Mouse (Mus musculus) myocyte (in vitro differentiated cells): Measurements from ENCODE around the gene Emg1. TPM values are rescaled to one million over a fixed set of nuclear protein-coding genes. Genes with fewer than 3 reads are reported as not detected.

ENCODE experiments used
- H3K27me3 ChIP-seq: one replicate; pipeline ENCODE4 v1.6.1; 2011; ENCODE audit not compliant: control insufficient read depth, insufficient read depth, insufficient read length
- H3K36me3 ChIP-seq: one replicate; pipeline ENCODE4 v1.6.1; 2011; ENCODE audit not compliant: control insufficient read depth, insufficient read depth
- H3K4me2 ChIP-seq: one replicate; pipeline ENCODE4 v1.6.1; 2011; ENCODE audit warnings: low read depth, control low read depth
- H3K4me3 ChIP-seq: one replicate; pipeline ENCODE4 v1.5.1; 2011; ENCODE audit warnings: mild to moderate bottlenecking, control low read depth, moderate library complexity
- H3K79me2 ChIP-seq: one replicate; pipeline ENCODE4 v1.6.1; 2011; ENCODE audit not compliant: control insufficient read depth, insufficient read depth
- H3ac ChIP-seq: one replicate; pipeline ENCODE4 v1.6.1; 2011; ENCODE audit not compliant: control insufficient read depth, insufficient read length
- CEBPB ChIP-seq: IDR thresholded peaks from 2 replicates; pipeline ENCODE4 v1.6.1; 2011; ENCODE audit warnings: mild to moderate bottlenecking, moderate library complexity; ENCODE audit not compliant: poor library complexity, insufficient read depth, severe bottlenecking
- E2F4 ChIP-seq: IDR thresholded peaks from one replicate; pipeline ENCODE4 v1.6.1; 2011; ENCODE audit warnings: mild to moderate bottlenecking, control low read depth, moderate library complexity; ENCODE audit not compliant: insufficient read depth
- MAX ChIP-seq: IDR thresholded peaks from one replicate; pipeline ENCODE4 v1.6.1; 2011; ENCODE audit warnings: low read depth, mild to moderate bottlenecking, control low read depth
- MYOD1 ChIP-seq, 3 experiments: IDR thresholded peaks; one replicate each; pipeline ENCODE4 v1.6.1; 2011; ENCODE audit warnings: control low read depth in 2 of 3, low read depth in 2 of 3, mild to moderate bottlenecking in 2 of 3, moderate library complexity in 1 of 3; ENCODE audit not compliant: insufficient read length in 2 of 3, control insufficient read depth in 1 of 3
- MYOG ChIP-seq, 3 experiments: IDR thresholded peaks; one replicate each; pipeline ENCODE4 v1.6.1; 2011; ENCODE audit warnings: control low read depth in 2 of 3, low read depth in 2 of 3, mild to moderate bottlenecking in 2 of 3; ENCODE audit not compliant: insufficient read length in 2 of 3, control insufficient read depth in 1 of 3, insufficient read depth in 1 of 3
- POLR2A ChIP-seq: IDR thresholded peaks from one replicate; pipeline ENCODE4 v1.6.1; 2011; ENCODE audit warnings: low read depth, mild to moderate bottlenecking, control low read depth, moderate library complexity; ENCODE audit not compliant: insufficient read length
- POLR2AphosphoS2 ChIP-seq: IDR thresholded peaks from one replicate; pipeline ENCODE4 v1.6.1; 2011; ENCODE audit warnings: low read depth, control low read depth; ENCODE audit not compliant: insufficient read length
- REST ChIP-seq: IDR thresholded peaks from one replicate; pipeline ENCODE4 v1.6.1; 2011; ENCODE audit warnings: mild to moderate bottlenecking, control low read depth, moderate library complexity; ENCODE audit not compliant: insufficient read depth, insufficient read length
- SRF ChIP-seq: IDR thresholded peaks from one replicate; pipeline ENCODE4 v1.6.1; 2011; ENCODE audit warnings: low read depth; ENCODE audit not compliant: control insufficient read depth, insufficient read length
- TCF12 ChIP-seq: IDR thresholded peaks from one replicate; pipeline ENCODE4 v1.6.1; 2011; ENCODE audit warnings: mild to moderate bottlenecking, control low read depth; ENCODE audit not compliant: poor library complexity, insufficient read depth, severe bottlenecking
- TCF3 ChIP-seq: IDR thresholded peaks from one replicate; pipeline ENCODE4 v1.6.1; 2011; ENCODE audit warnings: low read depth, control low read depth; ENCODE audit not compliant: insufficient read length
- USF1 ChIP-seq: IDR thresholded peaks from one replicate; pipeline ENCODE4 v1.6.1; 2011; ENCODE audit warnings: low read depth, mild to moderate bottlenecking, control low read depth, moderate library complexity
- polyA plus RNA-seq: library from polyadenylated mRNA; unstranded; fragments of >200 nt; fragmentation: generic; extraction: Trizol; gene quantifications from one replicate; pipeline ENCODE4 v1.2.1, GENCODE M21; 2012; ENCODE audit warnings: missing spikeins

The Emg1 gene
- polyA plus RNA-seq, 1 experiment, result 103 TPM

GRCm38 (mm10) chr6:124756652-124757350, 44.8 kb upstream of the Emg1 start:
- H3K4me2 ChIP-seq, result peak overlapping the region; percentile 87
- no peaks in the 10 kb centered on the region for H3K27me3 ChIP-seq
- H3K36me3 ChIP-seq, result peaks cover 6% of the 10 kb centered on the region
- TF ChIP-seq POLR2A (peak; percentile 62), POLR2AphosphoS2 (peak; percentile 52), MYOD1 (IDR thresholded peaks at IDR 0.05; ENCODE audit: control insufficient read depth in 1 of 3, insufficient read length in 2 of 3, low read depth in 2 of 3) (no peak)
- peak overlapping the region; percentile 95 for H3ac ChIP-seq
- peak overlapping the region; percentile 36 for H3K4me3 ChIP-seq
- H3K79me2 ChIP-seq, result peaks cover 42% of the 10 kb centered on the region

- peaks cover 6% of the 10 kb centered on the region for H3K36me3 ChIP-seq
- peak within 1 kb of the TSS; percentile 95 for H3ac ChIP-seq
- H3K4me3 ChIP-seq, result peak within 1 kb of the TSS; percentile 36
- TF ChIP-seq POLR2A (peak; percentile 51), POLR2AphosphoS2 (peak; percentile 14), MYOG (IDR thresholded peaks at IDR 0.05; ENCODE audit: control insufficient read depth in 1 of 3, insufficient read depth in 1 of 3, insufficient read length in 2 of 3, low read depth in 2 of 3) (no peak)
- H3K27me3 ChIP-seq, result no peaks in the 10 kb centered on the region
- peaks cover 49% of the 10 kb centered on the region for H3K79me2 ChIP-seq
- peak within 1 kb of the TSS; percentile 87 for H3K4me2 ChIP-seq
Observed at GRCm38 (mm10) chr6:124755831-124756595, 44.0 kb upstream of the Emg1 start, which contains the start of the genes Gm45234 and Atn1. Gm45234 (minus strand) TSS chr6:124756021. Atn1 (minus strand) TSS chr6:124756524.

- Histone ChIP-seq H3K36me3 (peaks cover 6% of the 10 kb centered on the region), H3K79me2 (peaks cover 56% of the 10 kb centered on the region), H3K4me3 (peak overlapping the region; percentile 36), H3ac (peak overlapping the region; percentile 95), H3K27me3 (no peaks in the 10 kb centered on the region), H3K4me2 (peak overlapping the region; percentile 72)
- TF ChIP-seq CEBPB, result peak; percentile 50; the same call in 1 of the 2 replicates
- TF ChIP-seq TCF12, result no peak
Observed at GRCm38 (mm10) chr6:124755306-124755705, 43.3 kb upstream of the Emg1 start.

GRCm38 (mm10) chr6:124753861-124754260, 41.9 kb upstream of the Emg1 start:
- peak overlapping the region; percentile 72 for H3K4me2 ChIP-seq
- peaks cover 6% of the 10 kb centered on the region for H3K36me3 ChIP-seq
- no peak overlapping the region for H3K4me3 ChIP-seq
- no peaks in the 10 kb centered on the region for H3K27me3 ChIP-seq
- peaks cover 63% of the 10 kb centered on the region for H3K79me2 ChIP-seq
- H3ac ChIP-seq, result no peak overlapping the region
- TF ChIP-seq E2F4, result no peak
- TF ChIP-seq MAX, result no peak
- no peak for TF ChIP-seq CEBPB
- TF ChIP-seq MYOG (IDR thresholded peaks at IDR 0.05; ENCODE audit: control insufficient read depth in 1 of 3, insufficient read depth in 1 of 3, insufficient read length in 2 of 3, low read depth in 2 of 3), result no peak
- TF ChIP-seq MYOD1 (IDR thresholded peaks at IDR 0.05; ENCODE audit: control insufficient read depth in 1 of 3, insufficient read length in 2 of 3, low read depth in 2 of 3), result no peak
- no peak for TF ChIP-seq USF1
- no peak for TF ChIP-seq REST
- no peak for TF ChIP-seq TCF3
- TF ChIP-seq POLR2AphosphoS2, result no peak
- no peak for TF ChIP-seq TCF12
- no peak for TF ChIP-seq POLR2A

- H3K36me3 ChIP-seq, result peaks cover 10% of the 10 kb centered on the region
- no peak overlapping the region for H3ac ChIP-seq
- peaks cover 57% of the 10 kb centered on the region for H3K79me2 ChIP-seq
- no peaks in the 10 kb centered on the region for H3K27me3 ChIP-seq
- TF ChIP-seq MYOG (IDR thresholded peaks at IDR 0.05; ENCODE audit: control insufficient read depth in 1 of 3, insufficient read depth in 1 of 3, insufficient read length in 2 of 3, low read depth in 2 of 3) (no peak), MAX (no peak), USF1 (no peak), CEBPB (no peak), SRF (no peak), TCF3 (no peak), TCF12 (no peak), E2F4 (no peak), MYOD1 (IDR thresholded peaks at IDR 0.05; ENCODE audit: control insufficient read depth in 1 of 3, insufficient read length in 2 of 3, low read depth in 2 of 3) (no peak), REST (no peak), POLR2AphosphoS2 (no peak), POLR2A (no peak)
- no peak overlapping the region for H3K4me2 ChIP-seq
- H3K4me3 ChIP-seq, result no peak overlapping the region
Observed at GRCm38 (mm10) chr6:124750405-124750804, 38.4 kb upstream of the Emg1 start.
